Mouse (Mus musculus): ENCODE measurements at regions not wholly inside any gene's neighbourhood (a gene's known extent, or its start where the extent isn't known, plus 50 kb on each side); places are given as distances from the start of the nearest gene placed in this dataset.

DNA sequence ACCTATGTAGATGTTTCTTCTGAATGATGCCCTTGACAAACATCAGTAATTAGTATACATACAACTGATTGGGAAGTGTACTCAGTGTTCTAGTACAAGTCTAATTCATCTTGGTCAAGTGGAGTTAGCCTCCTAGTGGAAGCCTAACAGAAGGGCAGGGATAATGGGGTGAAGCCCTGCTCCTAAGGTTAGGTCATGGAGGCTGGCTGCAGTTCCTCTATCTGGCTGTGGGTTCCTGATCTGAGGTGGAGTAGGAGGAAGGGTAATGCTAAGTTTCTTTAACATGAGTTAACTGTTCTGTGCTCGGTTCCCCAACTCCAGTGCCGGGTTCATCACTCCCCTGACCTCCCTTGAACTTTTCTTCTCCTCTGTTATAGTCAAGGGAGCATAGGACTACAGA is 281.1 kb upstream of the Tle3 start:
- TF ChIP-seq CTCF (IDR thresholded peaks at IDR 0.05; ENCODE audit: low read depth, low read length), result no peak
- no peak for TF ChIP-seq POLR2A (IDR thresholded peaks at IDR 0.05; ENCODE audit: borderline replicate concordance, low read depth, low read length)

Measured in bone marrow macrophage, adult 2 months (primary cell).